Comparison of ENCODE assay signal across 8 mouse cellular contexts in the genomic region with DNA sequence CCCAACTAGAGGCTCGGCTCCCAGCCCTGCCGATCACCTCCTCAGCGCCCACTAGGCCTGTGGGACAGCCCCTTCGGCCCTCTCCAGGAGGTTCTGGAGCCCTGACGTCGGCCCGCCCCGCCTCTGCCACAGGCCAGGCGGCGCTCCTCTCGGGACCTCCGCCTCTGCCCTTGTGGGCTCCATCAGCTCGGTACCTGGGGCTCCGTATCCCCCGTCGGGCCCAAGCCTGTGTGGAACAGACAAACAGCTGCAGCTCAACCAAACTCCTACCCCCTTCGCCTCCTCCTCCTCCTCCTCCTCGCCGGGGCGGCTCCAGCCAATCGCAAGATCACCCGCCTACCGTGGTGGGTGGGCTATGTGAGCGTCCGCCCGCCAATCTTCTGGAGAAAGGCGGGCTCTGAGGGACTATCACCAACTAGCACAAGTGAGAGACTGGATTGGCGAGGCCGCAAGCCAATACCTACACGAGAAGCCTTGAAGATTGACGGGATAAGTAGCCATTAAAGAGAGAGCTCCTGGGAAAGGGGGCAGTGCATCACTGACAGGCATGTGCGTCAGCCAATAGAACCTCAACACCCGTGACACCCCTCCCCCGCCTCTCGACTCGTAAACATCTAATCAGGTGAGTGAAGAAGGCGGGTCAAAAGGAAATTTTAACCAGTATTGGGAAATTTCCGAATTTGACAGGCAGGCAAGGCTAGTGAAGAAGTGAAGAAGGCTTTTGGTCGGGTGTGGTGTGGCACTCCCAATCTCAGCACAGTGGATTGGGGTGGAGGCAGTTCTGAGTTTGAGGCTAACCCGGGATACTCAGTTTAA. TPM values are rescaled to one million over a fixed set of nuclear protein-coding genes. Genes with fewer than 3 reads are reported as not detected.
DNase-seq lines count a peak whose midpoint lies in the region; ATAC-seq lines count a peak whose summit lies in the region.

A gene (minus strand): TSS at position 273 of the 816 bp plus-strand sequence.

- peak within 1 kb of the TSS; percentile 79 for H3K4me2 ChIP-seq in intestine, embryonic 14.5 days (ENCODE audit: low read length)

- peaks cover 43% of the 10 kb centered on the region for H3K36me3 ChIP-seq in intestine, embryonic 14.5 days (ENCODE audit: control insufficient read depth, insufficient read depth, low read length)

- peak within 1 kb of the TSS; percentile 90 for H3K4me3 ChIP-seq in intestine, embryonic 14.5 days (ENCODE audit: low read depth, low read length)

- H3K27me3 ChIP-seq in intestine, embryonic 14.5 days (replicated peaks; ENCODE audit: control insufficient read depth, insufficient read depth, low read length), result no peaks in the 10 kb centered on the region

- peak; percentile 92 to 97 for DNase-seq in adrenal gland, adult 18-20 months (ENCODE audit: low spot score in 2 of 2)
- peak; percentile 100 for DNase-seq in embryo, embryonic 11 days
- peak; percentile 99 for DNase-seq in gastrocnemius, postnatal 25 days
- DNase-seq in intestine, embryonic 14.5 days (ENCODE audit: low spot score), result peak; percentile 98
- peak; percentile 99 to 100 for DNase-seq in left cerebral cortex, postnatal 14 days (ENCODE audit: low spot score in 2 of 2)
- peak; percentile 98 for DNase-seq in mesoderm, embryonic 11.5 days (ENCODE audit: low read depth, low spot score)
- DNase-seq in right cerebral cortex, postnatal 36 days (ENCODE audit: low spot score in 2 of 2), result peak; percentile 100
- DNase-seq in yolk sac, embryonic 10.5 days (ENCODE audit: low spot score), result peak; percentile 99

- H3K9me3 ChIP-seq in intestine, embryonic 14.5 days (ENCODE audit: control insufficient read depth, low read length), result no peaks in the 10 kb centered on the region

- 1% methylated on average over 39 of the region's 40 CpGs for WGBS in intestine, embryonic 14.5 days

- ATAC-seq in intestine, embryonic 14.5 days (replicated peaks; ENCODE audit: low FRiP score, low TSS enrichment, low read depth), result peak; percentile 98

- H3K4me1 ChIP-seq in intestine, embryonic 14.5 days (replicated peaks; ENCODE audit: control insufficient read depth, insufficient read depth, low read length), result peaks cover 9% of the 10 kb centered on the region

- H3K27ac ChIP-seq in intestine, embryonic 14.5 days (ENCODE audit: low read depth), result peak within 1 kb of the TSS; percentile 97

- peak within 1 kb of the TSS; percentile 86 for H3K9ac ChIP-seq in intestine, embryonic 14.5 days (ENCODE audit: low read length)

- intact Hi-C loops in left cerebral cortex, postnatal 14 days (cut with DNase I), result loop anchor here (5.0 kb wide), 1 partner anchor 51 kb away; a partner anchor contains a TSS

RNA-seq across cellular contexts. Expression of the gene that starts here (rescaled TPM):
- total RNA-seq in adrenal gland, adult 18-20 months (2021), result 100 to 1,000 TPM; 112 to 122 TPM
- total RNA-seq in gastrocnemius, postnatal 25 days (2021), result 10 to 100 TPM; 78.9 to 80.0 TPM
- polyA plus RNA-seq in intestine, embryonic 14.5 days (2014; fragmentation: Nextera tagmentation; extraction: Ambion mirVana), result 59.4 and 64.4 TPM in 2 replicates
- 100 to 1,000 TPM; 117 to 123 TPM for total RNA-seq in left cerebral cortex, postnatal 14 days (2021)

Comparison
In these comparisons a context has a peak if more than half of its experiments do, and no peak if none do; other contexts are left out.
1. Peak in every context shown above with its lines: DNase-seq, ATAC-seq, H3K4me3 ChIP-seq and H3K27ac ChIP-seq.